ENCODE assay signal across 10 mouse cellular contexts in genomic region chr13:35994067-35994466, GRCm38 (mm10). TPM values are rescaled to one million over a fixed set of nuclear protein-coding genes. Genes with fewer than 3 reads are reported as not detected.
DNase-seq lines count a peak whose midpoint lies in the region; ATAC-seq lines count a peak whose summit lies in the region.
"Had no signal": no experiment of that assay in that cellular context is flagged by ENCODE, and none has a peak within 500 bp of the region (broad histone marks: within the 10 kb centered on the region; RNA-seq: fewer than 3 reads in every experiment).

No protein-coding gene starts in this region.

- no peaks in the 10 kb centered on the region for H3K27me3 ChIP-seq in limb, embryonic 13.5 days
- H3K27me3 ChIP-seq in limb, embryonic 10.5 days (ENCODE audit: low read depth, poor library complexity, severe bottlenecking) = no peaks in the 10 kb centered on the region
- no peaks in the 10 kb centered on the region for H3K27me3 ChIP-seq in forebrain, embryonic 16.5 days (replicated peaks; ENCODE audit: control insufficient read depth, insufficient read depth, low read length)
- H3K27me3 ChIP-seq in heart, embryonic 16.5 days (ENCODE audit: control insufficient read depth, insufficient read depth, low read length) = no peaks in the 10 kb centered on the region
- H3K27me3 ChIP-seq: embryonic facial prominence, embryonic 15.5 days; neural tube, embryonic 12.5 days had no signal

- no peak overlapping the region for H3K4me3 ChIP-seq in limb, embryonic 13.5 days
- H3K4me3 ChIP-seq in limb, embryonic 10.5 days = no peak overlapping the region
- H3K4me3 ChIP-seq in forebrain, embryonic 16.5 days (replicated peaks; ENCODE audit: low read length) = no peak overlapping the region
- no peak overlapping the region for H3K4me3 ChIP-seq in heart, embryonic 16.5 days (ENCODE audit: low read length)
- H3K4me3 ChIP-seq: embryonic facial prominence, embryonic 15.5 days; neural tube, embryonic 12.5 days had no signal

- ATAC-seq in limb, embryonic 13.5 days (ENCODE audit: low FRiP score, low read depth) = peak; percentile 36; the same call in 1 of the 2 replicates
- ATAC-seq in forebrain, embryonic 16.5 days = peak; percentile 45
- ATAC-seq in heart, embryonic 16.5 days (replicated peaks; ENCODE audit: extremely low read depth, insufficient read depth, low FRiP score) = peak; percentile 77

- DNase-seq in limb, embryonic 10.5 days (ENCODE audit: low spot score) = no peak
- peak; percentile 42 to 80 for DNase-seq in layer of hippocampus, postnatal 14 days (ENCODE audit: low spot score in 2 of 2)
- peak; percentile 92 for DNase-seq in lung, postnatal 36 days
- DNase-seq in thymus, postnatal 10 days (ENCODE audit: low spot score in 2 of 2) = no peak
- no peak for DNase-seq in embryo, embryonic 10.5 days (ENCODE audit: low spot score)

- WGBS in limb, embryonic 13.5 days = 70% methylated on average over 8 of the region's 8 CpGs
- WGBS in limb, embryonic 10.5 days = 96% methylated on average over 8 of the region's 8 CpGs
- 48% methylated on average over 8 of the region's 8 CpGs for WGBS in forebrain, embryonic 16.5 days
- 21% methylated on average over 8 of the region's 8 CpGs for WGBS in heart, embryonic 16.5 days

- no peak overlapping the region for H3K27ac ChIP-seq in limb, embryonic 13.5 days
- no peak overlapping the region for H3K27ac ChIP-seq in limb, embryonic 10.5 days
- H3K27ac ChIP-seq in forebrain, embryonic 16.5 days (ENCODE audit: low read length) = no peak overlapping the region
- H3K27ac ChIP-seq in heart, embryonic 16.5 days (ENCODE audit: low read length) = peak overlapping the region; percentile 84
- H3K27ac ChIP-seq: embryonic facial prominence, embryonic 15.5 days; neural tube, embryonic 12.5 days had no signal

- peaks cover 6% of the 10 kb centered on the region for H3K4me1 ChIP-seq in limb, embryonic 13.5 days
- peaks cover 4% of the 10 kb centered on the region; the same call in 1 of the 2 replicates for H3K4me1 ChIP-seq in limb, embryonic 10.5 days
- H3K4me1 ChIP-seq in forebrain, embryonic 16.5 days (replicated peaks; ENCODE audit: control insufficient read depth, insufficient read depth, low read length) = peaks cover 5% of the 10 kb centered on the region
- H3K4me1 ChIP-seq in heart, embryonic 16.5 days (ENCODE audit: control insufficient read depth, insufficient read depth, low read length) = peaks cover 57% of the 10 kb centered on the region
- H3K4me1 ChIP-seq: embryonic facial prominence, embryonic 15.5 days; neural tube, embryonic 12.5 days had no signal

- no peak overlapping the region for H3K9ac ChIP-seq in limb, embryonic 13.5 days
- no peak overlapping the region for H3K9ac ChIP-seq in forebrain, embryonic 16.5 days (replicated peaks; ENCODE audit: low read depth, low read length)
- H3K9ac ChIP-seq in heart, embryonic 16.5 days (ENCODE audit: low read length) = no peak overlapping the region
- H3K9ac ChIP-seq: embryonic facial prominence, embryonic 15.5 days; neural tube, embryonic 12.5 days had no signal

- H3K4me2 ChIP-seq in limb, embryonic 13.5 days (replicated peaks) = no peak overlapping the region
- no peak overlapping the region for H3K4me2 ChIP-seq in forebrain, embryonic 16.5 days (ENCODE audit: low read length)
- no peak overlapping the region for H3K4me2 ChIP-seq in heart, embryonic 16.5 days (ENCODE audit: low read depth, low read length)
- H3K4me2 ChIP-seq: embryonic facial prominence, embryonic 15.5 days; neural tube, embryonic 12.5 days had no signal

- H3K36me3 ChIP-seq in limb, embryonic 13.5 days = no peaks in the 10 kb centered on the region
- no peaks in the 10 kb centered on the region for H3K36me3 ChIP-seq in limb, embryonic 10.5 days
- H3K36me3 ChIP-seq in forebrain, embryonic 16.5 days (ENCODE audit: control insufficient read depth, insufficient read depth) = no peaks in the 10 kb centered on the region
- H3K36me3 ChIP-seq in heart, embryonic 16.5 days (ENCODE audit: control insufficient read depth, insufficient read depth) = no peaks in the 10 kb centered on the region
- H3K36me3 ChIP-seq: embryonic facial prominence, embryonic 15.5 days; neural tube, embryonic 12.5 days had no signal

- H3K9me3 ChIP-seq in limb, embryonic 13.5 days = no peaks in the 10 kb centered on the region
- no peaks in the 10 kb centered on the region for H3K9me3 ChIP-seq in limb, embryonic 10.5 days (replicated peaks)
- H3K9me3 ChIP-seq in forebrain, embryonic 16.5 days (ENCODE audit: control insufficient read depth, low read length) = no peaks in the 10 kb centered on the region
- no peaks in the 10 kb centered on the region for H3K9me3 ChIP-seq in heart, embryonic 16.5 days (replicated peaks; ENCODE audit: control insufficient read depth, low read length)
- H3K9me3 ChIP-seq: embryonic facial prominence, embryonic 15.5 days; neural tube, embryonic 12.5 days had no signal

RNA-seq across cellular contexts. Expression of gene Ppp1r3g, which starts 35.4 kb away (rescaled TPM):
- polyA plus RNA-seq in limb, embryonic 13.5 days (2015; fragmentation: Nextera tagmentation; extraction: Ambion mirVana) = 3.3 and 3.7 TPM in 2 replicates
- 1.4 and 1.6 TPM in 2 replicates for polyA plus RNA-seq in limb, embryonic 10.5 days (2016; fragmentation: Nextera tagmentation; extraction: Ambion mirVana)
- 1.1 and 1.4 TPM in 2 replicates for polyA plus RNA-seq in forebrain, embryonic 16.5 days (2015; fragmentation: Nextera tagmentation; extraction: Ambion mirVana)
- polyA plus RNA-seq in heart, embryonic 16.5 days (2015; fragmentation: Nextera tagmentation; extraction: Ambion mirVana) = 4.6 and 6.7 TPM in 2 replicates
- 10 to 100 TPM; 11.9 to 13.3 TPM for total RNA-seq in layer of hippocampus, postnatal 14 days (2021)

Comparison
In these comparisons a context has a peak if more than half of its experiments do, and no peak if none do; other contexts are left out.
1. DNase-seq: peak in layer of hippocampus, postnatal 14 days (2 of 2) and lung, postnatal 36 days (single experiment); none in limb, embryonic 10.5 days (single experiment), thymus, postnatal 10 days (0 of 2) and embryo, embryonic 10.5 days (single experiment).
2. Peak in every context shown above with its lines, with median percentiles within 50 percentile points of each other: ATAC-seq.